Mouse (Mus musculus) gonadal fat pad, adult 2 months (tissue): Measurements from ENCODE around the gene Rnf17. TPM values are rescaled to one million over a fixed set of nuclear protein-coding genes. Genes with fewer than 3 reads are reported as not detected.

Source experiments
- DNase-seq: peaks from one replicate; pipeline ENCODE4 v3.0.0-alpha.2; 2012; ENCODE audit warnings: low read depth
- polyA plus RNA-seq: library from polyadenylated mRNA; depleted of rRNA; stranded (reverse); fragments of >200 nt; gene quantifications from 2 replicates; pipeline ENCODE4 v1.2.3, GENCODE M21; 2012; rRNA removed

Rnf17 gene
- polyA plus RNA-seq, 1 experiment = 0.43 TPM

- no peak for DNase-seq
Measured at GRCm38 (mm10) chr14:56512084-56512483, 109.7 kb downstream of the Rnf17 start.

GRCm38 (mm10) chr14:56514775-56515174 is 112.4 kb downstream of the Rnf17 start:
- no peak for DNase-seq

GRCm38 (mm10) chr14:56530788-56531187 is 128.4 kb downstream of the Rnf17 start:
- DNase-seq = no peak

- DNase-seq = no peak
Measured at GRCm38 (mm10) chr14:56544946-56545345, 142.6 kb downstream of the Rnf17 start.

GRCm38 (mm10) chr14:56545491-56545890 is 143.1 kb downstream of the Rnf17 start:
- DNase-seq = no peak

- no peak for DNase-seq
Measured at GRCm38 (mm10) chr14:56550960-56551359, 148.6 kb downstream of the Rnf17 start.

GRCm38 (mm10) chr14:56552924-56553323 is 150.5 kb downstream of the Rnf17 start:
- no peak for DNase-seq

GRCm38 (mm10) chr14:56553331-56553730 is 150.9 kb downstream of the Rnf17 start:
- DNase-seq = no peak

- DNase-seq = no peak
Measured at GRCm38 (mm10) chr14:56554716-56555115, 152.3 kb downstream of the Rnf17 start.

- no peak for DNase-seq
Measured at GRCm38 (mm10) chr14:56559134-56559533, 156.8 kb downstream of the Rnf17 start.

- no peak for DNase-seq
Measured at GRCm38 (mm10) chr14:56567476-56567875, 165.1 kb downstream of the Rnf17 start.

- DNase-seq = no peak
Measured at GRCm38 (mm10) chr14:56569041-56569440, 166.7 kb downstream of the Rnf17 start.

GRCm38 (mm10) chr14:56571310-56572093 is 169.1 kb downstream of the Rnf17 start:
- no peak for DNase-seq

GRCm38 (mm10) chr14:56572546-56572945 is 170.2 kb downstream of the Rnf17 start:
- no peak for DNase-seq

Other genes starting within 250 kb of the Rnf17 start
- not detected in 2 replicates for gene Gzmg, start 243.0 kb upstream of the Rnf17 start, polyA plus RNA-seq
- gene Gzmn, start 228.0 kb upstream of the Rnf17 start, polyA plus RNA-seq = not detected in 2 replicates
- gene Gzmf, start 191.2 kb upstream of the Rnf17 start, polyA plus RNA-seq = not detected in 2 replicates
- 0.19 TPM in 1 of 2 replicates, not detected in the other for gene Gzmc, start 167.9 kb upstream of the Rnf17 start, polyA plus RNA-seq
- gene Gzmb, start 140.3 kb upstream of the Rnf17 start, polyA plus RNA-seq = 0.78 and 1.3 TPM in 2 replicates
- 0.19 and 0.47 TPM in 2 replicates for gene Atp12a, start 37.5 kb upstream of the Rnf17 start, polyA plus RNA-seq
- 0.93 and 1.2 TPM in 2 replicates for gene Cenpj, start 172.8 kb downstream of the Rnf17 start, polyA plus RNA-seq
- gene Parp4, start 173.0 kb downstream of the Rnf17 start, polyA plus RNA-seq = 6.1 and 10.7 TPM in 2 replicates